Mouse (Mus musculus) kidney, adult 9 months (tissue): ENCODE results near the gene Tcp10c.
"Not testable (repeated sequence)": the region's sequence is repeated elsewhere in the genome, so short reads cannot be mapped to it uniquely, and the experiment has no call there.

ENCODE experiments used
- DNase-seq: peaks from one replicate; pipeline ENCODE4 v3.0.0; 2022

Gene Tcp10c

DNA sequence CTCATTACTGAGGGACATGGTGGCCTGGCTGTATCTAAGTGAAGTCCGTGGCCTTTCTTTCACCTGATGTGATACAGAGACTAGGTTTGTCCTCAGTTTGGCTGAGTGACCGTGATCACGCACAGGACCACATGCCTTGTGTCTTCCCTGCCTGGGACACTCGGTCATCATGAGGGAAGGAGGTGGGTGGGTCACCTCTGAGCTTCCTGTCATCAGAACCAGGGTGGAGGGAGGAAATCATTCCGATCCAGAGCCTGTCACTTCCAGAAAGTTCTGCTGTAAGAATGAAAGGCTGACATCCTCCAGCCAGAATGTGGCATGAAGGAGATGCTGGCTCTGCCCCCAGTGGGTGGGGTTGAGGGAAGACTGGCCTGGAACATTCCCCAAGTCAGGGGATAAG is 45.6 kb downstream of the Tcp10c start:
- DNase-seq = not testable (repeated sequence)

DNA sequence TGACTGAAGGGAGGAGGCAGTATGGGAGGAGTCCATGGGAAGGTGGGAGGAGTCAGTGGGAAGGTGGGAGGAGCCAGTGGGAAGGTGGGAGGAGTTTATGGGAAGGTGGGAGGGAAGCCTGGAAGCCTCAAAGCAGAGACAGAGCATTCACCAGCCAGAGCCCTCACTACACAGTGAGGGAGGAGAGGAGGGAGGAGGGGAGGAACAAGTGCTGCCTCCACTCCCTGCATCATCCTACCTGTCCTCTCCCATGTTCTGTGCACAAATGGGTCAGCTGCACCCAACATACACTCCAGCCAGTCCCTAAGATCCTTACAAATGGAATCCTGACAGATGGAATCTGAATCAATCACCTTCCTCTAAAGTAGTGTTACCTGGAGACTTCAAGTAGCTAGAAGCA is 47.7 kb downstream of the Tcp10c start:
- not testable (repeated sequence) for DNase-seq

DNA sequence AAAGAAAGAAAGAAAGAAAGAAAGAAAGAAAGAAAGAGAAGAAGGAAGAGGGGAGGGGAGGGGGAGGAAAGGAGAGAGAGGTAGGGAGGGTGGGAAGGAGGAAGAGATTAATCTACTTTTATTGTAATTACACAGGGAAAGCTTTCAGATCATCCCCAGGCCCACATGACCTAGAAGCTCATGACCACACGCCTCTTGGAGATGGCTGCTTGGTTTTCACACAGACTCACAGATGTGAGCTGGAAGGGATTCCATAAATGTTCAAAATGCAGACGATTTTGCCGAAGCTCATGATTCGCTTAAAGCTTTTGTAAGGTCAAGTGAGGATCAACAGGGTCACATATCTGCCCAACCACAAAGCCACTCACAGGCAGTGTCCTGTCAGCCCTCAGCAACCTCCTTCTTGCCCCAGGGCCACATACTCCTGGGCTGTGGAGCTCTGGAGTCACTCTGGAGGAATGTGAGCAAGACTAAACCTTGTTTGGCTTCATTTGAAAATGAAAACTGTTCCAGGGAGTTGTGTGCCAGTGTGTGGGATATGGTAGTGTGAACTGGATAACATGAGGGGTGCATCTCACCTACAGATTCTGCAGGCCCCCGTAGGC is 49.3 kb downstream of the Tcp10c start:
- DNase-seq = not testable (repeated sequence)

DNA sequence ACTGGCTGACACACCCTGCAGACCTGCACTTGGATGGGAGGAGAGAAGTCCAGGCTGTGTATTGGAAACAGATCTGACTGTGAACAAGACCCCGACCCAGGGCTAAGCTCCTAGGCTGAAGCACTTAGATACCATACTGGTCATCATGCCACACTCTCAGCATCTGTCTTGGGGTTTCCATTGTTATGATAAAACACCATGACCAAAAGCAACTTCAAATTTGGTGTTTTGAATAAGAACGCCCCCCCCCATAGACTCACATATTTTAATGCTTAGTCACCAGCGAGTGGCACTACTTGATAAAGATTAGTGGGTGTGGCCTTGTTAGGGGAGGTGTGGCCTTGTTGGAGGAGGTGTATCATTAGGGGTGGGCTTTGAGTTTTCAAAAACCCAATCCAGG is 51.7 kb downstream of the Tcp10c start:
- DNase-seq = not testable (repeated sequence)

DNA sequence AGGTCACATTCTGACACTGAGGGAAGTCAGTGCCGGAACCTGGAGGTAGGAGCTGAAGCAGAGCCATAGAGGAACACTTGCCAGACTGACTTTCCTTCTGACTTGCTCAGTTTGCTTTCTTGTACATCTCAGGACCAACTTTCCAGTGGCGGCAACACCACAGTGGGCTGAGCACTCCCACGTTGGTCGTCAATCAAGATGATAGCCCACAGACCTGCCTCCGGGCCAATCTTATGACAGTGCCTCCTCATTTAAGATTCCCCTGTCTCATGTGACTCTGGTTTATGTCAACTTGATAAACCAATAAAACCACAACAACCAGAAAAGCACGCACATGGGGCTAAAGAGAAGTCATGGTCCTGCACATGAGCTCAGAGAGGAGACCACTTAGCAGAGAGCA is 52.3 kb downstream of the Tcp10c start:
- not testable (repeated sequence) for DNase-seq

DNA sequence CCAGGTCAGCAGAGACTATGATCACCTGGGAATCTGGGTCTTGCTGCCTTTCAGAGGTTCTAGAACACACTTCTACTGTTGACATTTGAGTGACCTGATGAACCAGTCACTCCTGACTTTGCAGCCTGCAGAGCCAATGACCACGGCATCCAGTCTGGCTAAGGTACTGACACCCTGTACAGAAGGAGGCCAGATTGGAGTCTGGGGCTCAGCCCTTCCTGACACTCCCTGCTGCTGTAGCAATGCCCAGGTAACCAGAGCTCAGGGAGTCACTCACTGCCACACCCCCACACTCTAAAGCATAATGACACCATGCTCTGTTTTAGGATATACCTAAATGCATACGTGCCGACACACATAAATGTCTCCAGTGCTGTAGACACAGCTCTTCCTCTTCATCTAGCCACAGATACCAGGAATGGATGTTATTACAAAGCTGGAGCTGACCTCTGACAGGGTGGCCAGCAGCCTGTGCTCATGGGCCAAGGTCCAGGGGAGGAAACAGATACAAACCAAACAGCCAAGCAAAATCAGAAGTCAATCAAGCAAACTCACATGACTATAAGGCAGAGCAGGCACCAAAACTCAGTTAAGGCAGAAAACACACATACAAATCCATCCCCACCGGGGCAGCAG is 53.4 kb downstream of the Tcp10c start:
- DNase-seq = not testable (repeated sequence)

DNA sequence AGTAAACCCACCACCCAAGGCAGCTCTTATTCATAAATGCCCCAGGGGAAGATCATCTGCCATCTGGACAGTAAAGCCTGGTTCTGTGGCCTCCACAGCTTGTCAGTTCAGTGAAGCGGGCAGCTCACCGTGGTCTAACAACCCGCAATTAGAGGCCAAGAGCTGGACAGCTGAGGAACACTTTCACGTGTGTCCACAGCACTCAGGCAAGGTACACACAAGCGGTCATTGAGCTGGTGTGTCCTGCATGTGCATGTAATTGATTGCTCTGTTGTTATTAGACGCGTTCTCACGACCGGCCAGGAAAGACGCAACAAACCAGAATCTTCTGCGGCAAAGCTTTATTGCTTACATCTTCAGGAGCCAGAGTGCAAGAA is 53.9 kb downstream of the Tcp10c start:
- not testable (repeated sequence) for DNase-seq

DNA sequence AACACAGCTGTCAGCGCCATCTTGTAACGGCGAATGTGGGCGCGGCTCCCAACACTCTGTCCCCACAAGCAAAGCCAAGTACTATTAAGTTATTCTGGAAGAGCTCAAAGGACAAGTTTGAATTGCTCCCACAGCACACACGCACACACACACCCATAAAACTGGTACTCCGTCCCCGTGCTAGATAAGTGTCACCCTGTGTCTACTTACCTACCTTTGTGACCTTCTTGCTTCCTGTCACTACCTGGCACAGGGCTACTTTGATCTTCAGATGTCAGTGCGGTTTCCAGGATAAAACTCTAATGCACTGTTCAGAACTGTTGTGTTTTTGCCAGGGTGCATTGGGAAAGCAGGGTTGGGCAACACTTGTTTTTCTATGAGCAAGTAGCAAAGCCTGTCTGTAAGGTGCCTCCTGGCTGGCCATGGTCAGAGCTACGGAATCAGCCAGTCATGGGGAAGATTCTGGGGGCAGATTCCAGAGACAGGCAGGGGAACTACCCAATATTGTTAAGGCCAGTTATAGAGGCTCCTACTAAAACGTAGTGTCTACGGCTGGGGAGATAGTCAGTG is 66.7 kb downstream of the Tcp10c start:
- not testable (repeated sequence) for DNase-seq

DNA sequence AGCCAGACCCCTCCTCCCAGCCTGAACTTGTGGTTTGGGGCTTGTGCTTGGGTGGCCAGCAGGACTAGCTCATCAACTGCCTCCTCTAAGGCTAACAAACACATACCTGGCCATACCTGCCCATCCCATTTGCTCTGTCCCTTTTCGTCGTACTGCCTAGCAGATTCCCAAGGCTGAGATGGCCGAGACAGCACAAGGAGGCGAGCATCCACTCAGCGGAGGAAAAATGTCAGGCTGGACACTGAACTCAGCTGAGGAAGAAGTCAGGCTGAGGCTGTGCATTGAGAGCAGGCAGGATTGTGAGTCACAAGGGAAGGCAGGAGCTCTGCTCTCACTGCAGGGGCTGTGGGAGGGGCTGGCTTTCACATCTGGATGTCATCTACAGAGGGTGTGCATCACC is 68.3 kb downstream of the Tcp10c start:
- DNase-seq = not testable (repeated sequence)

DNA sequence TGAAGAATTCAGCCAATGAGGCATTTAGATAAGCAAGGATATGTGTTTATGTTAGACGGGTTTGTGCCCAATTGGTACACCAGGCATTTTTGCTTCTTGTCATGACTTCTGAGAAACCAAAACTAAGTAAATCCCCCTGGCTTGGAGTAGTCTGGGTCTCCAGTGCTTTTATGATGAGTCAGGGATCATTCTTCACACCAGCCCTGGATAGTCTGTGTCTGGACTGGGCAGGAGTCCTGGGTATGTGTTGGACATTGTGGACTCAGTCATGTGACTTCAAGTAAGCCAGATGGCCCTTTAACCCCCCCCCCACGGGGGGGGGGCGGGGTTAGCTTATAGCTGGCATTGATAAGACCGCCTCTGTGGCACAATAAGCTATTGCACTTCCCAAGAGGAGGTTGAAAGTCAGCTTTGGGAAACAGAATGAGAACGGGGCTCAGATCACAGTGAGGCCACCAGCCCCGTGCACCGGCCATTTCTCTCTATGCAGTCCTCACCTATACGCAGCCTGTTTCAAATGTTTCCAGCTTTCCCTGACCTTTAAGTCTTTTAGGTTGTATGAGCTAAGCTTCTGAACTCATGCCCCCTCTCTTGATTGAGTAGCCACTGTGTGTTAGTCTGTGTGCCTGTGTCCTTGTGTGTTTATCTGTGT is 69.1 kb downstream of the Tcp10c start:
- DNase-seq = not testable (repeated sequence)

DNA sequence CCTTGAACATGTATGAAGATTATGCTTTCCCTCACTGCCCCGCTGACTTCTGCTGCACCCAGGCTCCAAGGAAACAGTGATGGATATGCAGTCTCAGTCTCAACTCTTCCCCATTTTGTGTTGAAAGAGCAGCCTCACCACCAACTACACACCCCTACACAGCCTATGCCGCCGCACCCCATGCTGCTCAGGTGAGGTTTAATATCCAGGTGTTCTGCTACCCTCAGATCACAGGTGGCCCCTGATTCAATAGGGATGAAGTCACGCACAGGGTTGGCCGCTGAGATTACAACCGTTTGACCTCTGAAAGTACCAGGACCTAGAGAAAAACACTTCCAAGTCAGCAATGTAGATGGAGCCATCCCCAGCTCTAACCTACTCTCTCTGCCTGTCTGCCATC is 69.9 kb downstream of the Tcp10c start:
- not testable (repeated sequence) for DNase-seq

DNA sequence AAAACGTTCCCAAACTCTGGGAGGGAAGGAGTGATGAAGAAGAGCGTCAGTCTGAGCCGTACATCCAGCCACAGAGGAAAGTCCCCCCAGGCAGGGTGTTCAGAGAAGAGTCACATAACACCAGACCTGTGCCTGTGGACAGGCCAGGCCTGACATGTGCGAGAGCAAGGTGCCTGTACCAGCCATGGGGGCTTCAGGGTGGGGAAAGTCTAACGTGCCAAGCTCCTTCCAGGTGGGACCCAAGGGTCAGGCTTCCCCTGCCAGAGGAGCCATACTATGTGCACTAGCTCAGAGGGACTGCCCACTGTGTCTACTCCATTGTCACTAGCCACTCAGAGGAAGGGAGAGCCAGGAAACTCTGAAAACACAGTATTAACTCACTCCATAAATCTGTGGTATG is 71.3 kb downstream of the Tcp10c start:
- DNase-seq = not testable (repeated sequence)

DNA sequence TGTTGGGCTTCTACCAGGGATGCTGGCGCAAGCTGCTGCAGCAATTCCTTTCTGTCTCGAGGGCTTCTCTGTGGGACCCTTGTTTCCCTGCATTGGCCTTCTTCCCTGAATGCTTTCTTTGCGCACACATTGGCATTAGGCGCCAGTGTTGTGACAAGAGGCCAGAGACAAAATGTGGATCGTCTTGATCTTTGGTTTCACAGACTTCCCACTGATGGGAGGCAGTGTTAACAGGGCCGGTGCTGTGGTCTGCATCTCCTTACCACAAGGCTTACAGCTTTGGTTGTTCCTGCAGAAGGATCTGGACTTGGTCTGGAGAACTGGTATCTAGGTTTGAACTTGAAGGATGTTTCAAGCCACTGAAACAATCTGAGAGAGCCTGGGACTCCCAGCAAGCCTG is 72.1 kb downstream of the Tcp10c start:
- not testable (repeated sequence) for DNase-seq
